ENCODE assay signal across 9 mouse cellular contexts in the genomic region with DNA sequence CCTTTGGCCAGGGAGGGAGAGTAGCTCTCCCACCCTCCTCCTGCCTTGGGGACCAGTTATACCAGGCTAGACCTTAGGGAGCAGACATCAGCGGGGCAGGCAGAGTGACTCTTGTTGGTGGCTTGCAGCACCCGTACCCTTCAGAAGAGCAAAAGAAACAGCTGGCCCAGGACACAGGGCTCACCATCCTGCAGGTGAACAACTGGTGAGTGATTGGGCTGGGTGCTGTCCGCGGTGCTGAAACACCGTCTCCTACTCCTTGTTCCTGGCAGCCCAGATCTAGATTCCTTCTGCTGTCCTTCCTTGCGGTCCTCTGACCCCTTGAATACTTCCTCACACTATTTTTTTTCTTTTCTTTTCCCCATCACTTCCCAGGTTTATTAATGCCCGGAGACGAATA. TPM values are rescaled to one million over a fixed set of nuclear protein-coding genes. Genes with fewer than 3 reads are reported as not detected.
DNase-seq lines count a peak whose midpoint lies in the region; ATAC-seq lines count a peak whose summit lies in the region.
"Had no signal": no experiment of that assay in that cellular context is flagged by ENCODE, and none has a peak within 500 bp of the region (broad histone marks: within the 10 kb centered on the region; RNA-seq: fewer than 3 reads in every experiment).

No protein-coding gene starts in this region.

- no peaks in the 10 kb centered on the region for H3K4me1 ChIP-seq in heart, embryonic 12.5 days (replicated peaks)
- no peaks in the 10 kb centered on the region for H3K4me1 ChIP-seq in embryonic facial prominence, embryonic 10.5 days
- no peaks in the 10 kb centered on the region for H3K4me1 ChIP-seq in liver, embryonic 11.5 days (replicated peaks; ENCODE audit: control insufficient read depth, insufficient read depth, low read length)
- H3K4me1 ChIP-seq: hindbrain, embryonic 15.5 days had no signal

- intact Hi-C loops in heart, postnatal 10 days (cut with DNase I), result no loop called here

- no peak overlapping the region for H3K4me2 ChIP-seq in heart, embryonic 12.5 days
- no peak overlapping the region for H3K4me2 ChIP-seq in liver, embryonic 11.5 days
- H3K4me2 ChIP-seq: hindbrain, embryonic 15.5 days had no signal

- H3K4me3 ChIP-seq in heart, embryonic 12.5 days, result no peak overlapping the region
- no peak overlapping the region for H3K4me3 ChIP-seq in embryonic facial prominence, embryonic 10.5 days
- H3K4me3 ChIP-seq in liver, embryonic 11.5 days (ENCODE audit: low read depth, low read length), result no peak overlapping the region
- H3K4me3 ChIP-seq: hindbrain, embryonic 15.5 days had no signal

- DNase-seq in heart, postnatal 10 days, result peak; percentile 69 to 75
- peak; percentile 59 for DNase-seq in ES-CJ7 (ENCODE audit: low read depth, low spot score)
- DNase-seq in embryonic facial prominence, embryonic 10.5 days (ENCODE audit: low spot score), result peak; percentile 81
- peak; percentile 73 for DNase-seq in liver, embryonic 11.5 days (ENCODE audit: low spot score)
- peak; percentile 64 for DNase-seq in thymus, postnatal 14 days
- DNase-seq in cerebellum, adult 9-11 months, result no peak
- no peak for DNase-seq in cerebellum, adult 9-10 months

- H3K9me3 ChIP-seq in heart, embryonic 12.5 days (replicated peaks), result no peaks in the 10 kb centered on the region
- H3K9me3 ChIP-seq in embryonic facial prominence, embryonic 10.5 days, result 0 out of 2 replicates have a peak, but pooled peaks cover 4% of the 10 kb centered on the region
- no peaks in the 10 kb centered on the region for H3K9me3 ChIP-seq in liver, embryonic 11.5 days (ENCODE audit: control insufficient read depth, low read length)
- H3K9me3 ChIP-seq: hindbrain, embryonic 15.5 days had no signal

- no peak overlapping the region for H3K9ac ChIP-seq in heart, embryonic 12.5 days
- no peak overlapping the region for H3K9ac ChIP-seq in liver, embryonic 11.5 days (ENCODE audit: low read depth, low read length)
- H3K9ac ChIP-seq: hindbrain, embryonic 15.5 days had no signal

- peaks cover 27% of the 10 kb centered on the region for H3K36me3 ChIP-seq in heart, embryonic 12.5 days
- H3K36me3 ChIP-seq in embryonic facial prominence, embryonic 10.5 days (replicated peaks), result peaks cover 52% of the 10 kb centered on the region
- H3K36me3 ChIP-seq in liver, embryonic 11.5 days (ENCODE audit: control insufficient read depth, insufficient read depth, low read length), result no peaks in the 10 kb centered on the region

- 16% methylated on average over 8 of the region's 8 CpGs for WGBS in heart, embryonic 12.5 days
- WGBS in embryonic facial prominence, embryonic 10.5 days, result 20% methylated on average over 8 of the region's 8 CpGs
- 22% methylated on average over 8 of the region's 8 CpGs for WGBS in liver, embryonic 11.5 days

- ATAC-seq in heart, embryonic 12.5 days (ENCODE audit: insufficient number of reproducible peaks, low FRiP score), result no peak
- no peak for ATAC-seq in liver, embryonic 11.5 days (replicated peaks; ENCODE audit: low FRiP score)

- H3K27ac ChIP-seq in heart, embryonic 12.5 days (ENCODE audit: poor library complexity, severe bottlenecking), result no peak overlapping the region
- H3K27ac ChIP-seq in embryonic facial prominence, embryonic 10.5 days (replicated peaks), result no peak overlapping the region
- H3K27ac ChIP-seq in liver, embryonic 11.5 days (ENCODE audit: low read depth, low read length), result no peak overlapping the region
- H3K27ac ChIP-seq: hindbrain, embryonic 15.5 days had no signal

- H3K27me3 ChIP-seq in heart, embryonic 12.5 days (replicated peaks), result peaks cover 8% of the 10 kb centered on the region; the same call in 1 of the 2 replicates
- H3K27me3 ChIP-seq in embryonic facial prominence, embryonic 10.5 days (replicated peaks; ENCODE audit: low read depth, poor library complexity, severe bottlenecking), result no peaks in the 10 kb centered on the region
- H3K27me3 ChIP-seq in liver, embryonic 11.5 days (replicated peaks; ENCODE audit: control insufficient read depth, insufficient read depth, low read length), result no peaks in the 10 kb centered on the region
- H3K27me3 ChIP-seq: hindbrain, embryonic 15.5 days had no signal

RNA-seq across cellular contexts. Expression of gene Meis3, which starts 8.8 kb away (rescaled TPM):
- total RNA-seq in heart, postnatal 10 days (2021), result 1 to 10 TPM; 6.1 to 6.5 TPM
- 18.2 and 21.5 TPM in 2 replicates for polyA plus RNA-seq in heart, embryonic 12.5 days (2016; fragmentation: Nextera tagmentation; extraction: Ambion mirVana)
- 55.5 and 67.7 TPM in 2 replicates for polyA plus RNA-seq in embryonic facial prominence, embryonic 10.5 days (2016; fragmentation: Nextera tagmentation; extraction: Ambion mirVana)
- polyA plus RNA-seq in liver, embryonic 11.5 days (2014; fragmentation: Nextera tagmentation; extraction: Ambion mirVana), result 14.2 and 17.7 TPM in 2 replicates

RNA-seq across cellular contexts. Expression of gene Dhx34, which starts 38.2 kb away (rescaled TPM):
- total RNA-seq in heart, postnatal 10 days (2021), result 1 to 10 TPM; 7.5 to 9.9 TPM
- 11.9 and 13.0 TPM in 2 replicates for polyA plus RNA-seq in heart, embryonic 12.5 days (2016; fragmentation: Nextera tagmentation; extraction: Ambion mirVana)
- polyA plus RNA-seq in embryonic facial prominence, embryonic 10.5 days (2016; fragmentation: Nextera tagmentation; extraction: Ambion mirVana), result 19.0 and 20.1 TPM in 2 replicates
- polyA plus RNA-seq in liver, embryonic 11.5 days (2014; fragmentation: Nextera tagmentation; extraction: Ambion mirVana), result 13.8 and 14.4 TPM in 2 replicates

RNA-seq across cellular contexts. Expression of gene Slc8a2, which starts 54.0 kb away (rescaled TPM):
- 1 to 10 TPM; 1.3 to 1.4 TPM for total RNA-seq in heart, postnatal 10 days (2021)
- 0.28 and 0.30 TPM in 2 replicates for polyA plus RNA-seq in heart, embryonic 12.5 days (2016; fragmentation: Nextera tagmentation; extraction: Ambion mirVana)
- 0.16 and 0.20 TPM in 2 replicates for polyA plus RNA-seq in embryonic facial prominence, embryonic 10.5 days (2016; fragmentation: Nextera tagmentation; extraction: Ambion mirVana)
- 0.07 and 0.18 TPM in 2 replicates for polyA plus RNA-seq in liver, embryonic 11.5 days (2014; fragmentation: Nextera tagmentation; extraction: Ambion mirVana)

Comparison
In these comparisons a context has a peak if more than half of its experiments do, and no peak if none do; other contexts are left out.
1. DNase-seq: peak in heart, postnatal 10 days (2 of 2), ES-CJ7 (single experiment), embryonic facial prominence, embryonic 10.5 days (single experiment), liver, embryonic 11.5 days (single experiment) and thymus, postnatal 14 days (single experiment); none in cerebellum, adult 9-11 months (single experiment) and cerebellum, adult 9-10 months (single experiment).